Mouse (Mus musculus) forebrain, embryonic 11.5 days (tissue): ENCODE measurements around the gene Slc35c1. TPM values are rescaled to one million over a fixed set of nuclear protein-coding genes. Genes with fewer than 3 reads are reported as not detected.
A peak's percentile ranks its signal among the peaks of the same experiment; 100 is the strongest.

Source experiments
- ATAC-seq: fragments of 200-750 bp; cut with Nextera tagmentation; replicated peaks from 2 replicates; pipeline ENCODE4 v1.8.0; 2017; ENCODE audit warnings: moderate TSS enrichment; ENCODE audit not compliant: low FRiP score
- DNase-seq: peaks from one replicate; pipeline ENCODE4 v3.0.0-alpha.2; 2017; ENCODE audit warnings: low spot score
- H3K27ac ChIP-seq: fragments of 300-500 bp; sonication (generic); 2 replicates; pipeline ENCODE4 v1.5.1; 2014; ENCODE audit warnings: low read depth, low read length
- H3K27me3 ChIP-seq: fragments of 300-500 bp; sonication (generic); 2 replicates; pipeline ENCODE4 v1.6.1; 2014; ENCODE audit warnings: mild to moderate bottlenecking, low read length, mixed read lengths; ENCODE audit not compliant: control insufficient read depth, insufficient read depth
- H3K36me3 ChIP-seq: fragments of 300-500 bp; sonication (generic); 2 replicates; pipeline ENCODE4 v1.6.1; 2014; ENCODE audit warnings: mild to moderate bottlenecking, low read length, moderate library complexity, mixed read lengths; ENCODE audit not compliant: control insufficient read depth, insufficient read depth
- H3K4me1 ChIP-seq: fragments of 300-500 bp; sonication (generic); replicated peaks from 2 replicates; pipeline ENCODE4 v1.6.1; 2014; ENCODE audit warnings: low read length, mixed read lengths; ENCODE audit not compliant: control insufficient read depth, insufficient read depth
- H3K4me2 ChIP-seq: fragments of 300-500 bp; sonication (generic); 2 replicates; pipeline ENCODE4 v1.6.1; 2014; ENCODE audit warnings: low read depth, mild to moderate bottlenecking, low read length, moderate library complexity, mixed read lengths; ENCODE audit not compliant: severe bottlenecking
- H3K4me3 ChIP-seq: fragments of 300-500 bp; sonication (generic); 2 replicates; pipeline ENCODE4 v1.5.1; 2014; ENCODE audit warnings: low read depth, low read length
- H3K9ac ChIP-seq: fragments of 300-500 bp; sonication (generic); 2 replicates; pipeline ENCODE4 v1.6.1; 2014; ENCODE audit warnings: low read length
- H3K9me3 ChIP-seq: fragments of 300-500 bp; sonication (generic); 2 replicates; pipeline ENCODE4 v1.6.1; 2016; ENCODE audit warnings: low read length, mixed read lengths; ENCODE audit not compliant: control insufficient read depth
- WGBS: fragments of 180-500 bp; shearing (Covaris S2); extraction: QIAGEN DNeasy Blood & Tissue Kit; methylation state at CpG from one replicate; pipeline ENCODE4 v1.1.7; 2014; 5-methylcytosine and 5-hydroxymethylcytosine counted together
- polyA plus RNA-seq: library from polyadenylated mRNA; unstranded; fragments of >200 nt; fragmentation: Nextera tagmentation; extraction: Ambion mirVana; gene quantifications from 2 replicates; pipeline ENCODE4 v1.2.1, GENCODE M21; 2014

Slc35c1 gene
- polyA plus RNA-seq, 1 experiment from 2014 or later: 11.6 TPM

- H3K27ac ChIP-seq: no peak overlapping the region
- 82% methylated on average over 4 of the region's 4 CpGs for WGBS
- no peaks in the 10 kb centered on the region for H3K36me3 ChIP-seq
- DNase-seq (no peak), ATAC-seq (no peak)
- H3K4me1 ChIP-seq: peaks cover 4% of the 10 kb centered on the region; the same call in 1 of the 2 replicates
- no peaks in the 10 kb centered on the region for H3K9me3 ChIP-seq
- no peak overlapping the region for H3K4me2 ChIP-seq
- no peak overlapping the region for H3K4me3 ChIP-seq
- H3K9ac ChIP-seq: no peak overlapping the region
- no peaks in the 10 kb centered on the region for H3K27me3 ChIP-seq
Observed at GRCm38 (mm10) chr2:92437366-92437765, 23.0 kb downstream of the Slc35c1 start.

- no peak overlapping the region for H3K4me3 ChIP-seq
- 0 out of 2 replicates have a peak overlapping the region, but pooled peaks have one; percentile 84 for H3K4me2 ChIP-seq
Observed at GRCm38 (mm10) chr2:92435023-92435422, 25.3 kb downstream of the Slc35c1 start.

GRCm38 (mm10) chr2:92434375-92434745 is 26.0 kb downstream of the Slc35c1 start:
- ATAC-seq (no peak), DNase-seq (no peak)
- Histone ChIP-seq H3K27ac (no peak overlapping the region), H3K9me3 (no peaks in the 10 kb centered on the region), H3K27me3 (no peaks in the 10 kb centered on the region), H3K4me3 (peak overlapping the region; percentile 66), H3K36me3 (no peaks in the 10 kb centered on the region), H3K4me2 (peak overlapping the region; percentile 84), H3K4me1 (peaks cover 11% of the 10 kb centered on the region), H3K9ac (peak overlapping the region; percentile 50; the same call in 1 of the 2 replicates)
- WGBS: 8% methylated on average over 12 of the region's 12 CpGs

More at GRCm38 (mm10) chr2:92435023-92435422, 25.3 kb downstream of the Slc35c1 start:
- Histone ChIP-seq H3K36me3 (no peaks in the 10 kb centered on the region), H3K27me3 (no peaks in the 10 kb centered on the region), H3K27ac (no peak overlapping the region), H3K9me3 (no peaks in the 10 kb centered on the region), H3K4me1 (peaks cover 11% of the 10 kb centered on the region), H3K9ac (no peak overlapping the region)
- WGBS: 50% methylated on average over 6 of the region's 6 CpGs
- DNase-seq (no peak), ATAC-seq (no peak)

GRCm38 (mm10) chr2:92433578-92434374 is 26.6 kb downstream of the Slc35c1 start, which contains the start of gene Cry2:
TSS of gene Cry2 (minus strand) at chr2:92434043.
- Histone ChIP-seq H3K36me3 (no peaks in the 10 kb centered on the region), H3K4me3 (peak within 1 kb of the TSS; percentile 66), H3K27ac (no peak within 1 kb of the TSS), H3K9ac (peak within 1 kb of the TSS; percentile 70), H3K9me3 (no peaks in the 10 kb centered on the region), H3K4me2 (peak within 1 kb of the TSS; percentile 84), H3K27me3 (no peaks in the 10 kb centered on the region), H3K4me1 (peaks cover 11% of the 10 kb centered on the region)
- ATAC-seq: peak; percentile 99
- DNase-seq: peak; percentile 99
- WGBS: under 1% methylated on average over 75 of the region's 76 CpGs

- DNase-seq: no peak
- Histone ChIP-seq H3K9me3 (no peaks in the 10 kb centered on the region), H3K4me1 (peaks cover 11% of the 10 kb centered on the region), H3K27ac (no peak overlapping the region), H3K4me3 (peak overlapping the region; percentile 66), H3K36me3 (no peaks in the 10 kb centered on the region), H3K9ac (peak overlapping the region; percentile 70; the same call in 1 of the 2 replicates), H3K4me2 (peak overlapping the region; percentile 84), H3K27me3 (no peaks in the 10 kb centered on the region)
- no peak for ATAC-seq
- 56% methylated on average over 17 of the region's 17 CpGs for WGBS
Observed at GRCm38 (mm10) chr2:92432299-92433295, 27.7 kb downstream of the Slc35c1 start.

- Histone ChIP-seq H3K4me3 (peak overlapping the region; percentile 13; the same call in 1 of the 2 replicates), H3K4me2 (peak overlapping the region; percentile 84), H3K27me3 (no peaks in the 10 kb centered on the region), H3K9me3 (no peaks in the 10 kb centered on the region), H3K27ac (peak overlapping the region; percentile 25; the same call in 1 of the 2 replicates), H3K4me1 (peaks cover 11% of the 10 kb centered on the region), H3K9ac (peak overlapping the region; percentile 28; the same call in 1 of the 2 replicates), H3K36me3 (no peaks in the 10 kb centered on the region)
- ATAC-seq (no peak), DNase-seq (no peak)
- WGBS: 33% methylated on average over 11 of the region's 11 CpGs
Observed at GRCm38 (mm10) chr2:92431611-92432179, 28.6 kb downstream of the Slc35c1 start.

- no peaks in the 10 kb centered on the region for H3K27me3 ChIP-seq
- peak overlapping the region; percentile 84 for H3K4me2 ChIP-seq
- ATAC-seq: no peak
- H3K9ac ChIP-seq: peak overlapping the region; percentile 28; the same call in 1 of the 2 replicates
- H3K9me3 ChIP-seq: no peaks in the 10 kb centered on the region
- DNase-seq: no peak
- H3K4me3 ChIP-seq: peak overlapping the region; percentile 13; the same call in 1 of the 2 replicates
- 75% methylated on average over 21 of the region's 21 CpGs for WGBS
- no peaks in the 10 kb centered on the region for H3K36me3 ChIP-seq
- H3K27ac ChIP-seq: peak overlapping the region; percentile 25; the same call in 1 of the 2 replicates
- H3K4me1 ChIP-seq: peaks cover 11% of the 10 kb centered on the region
Observed at GRCm38 (mm10) chr2:92430723-92431541, 29.4 kb downstream of the Slc35c1 start.
